Mouse (Mus musculus) spleen, postnatal 36 days (tissue): ENCODE data around the gene Whrn.

Source experiments
- DNase-seq, 2 experiments: peaks; one replicate each; pipeline ENCODE4 v3.0.0; 2022; ENCODE audit warnings: low spot score in 2 of 2, mixed read lengths in 1 of 2

The Whrn gene

GRCm38 (mm10) chr4:63494401-63494966 is 1.3 kb downstream of the Whrn start:
- DNase-seq = peak; percentile 10 to 13

GRCm38 (mm10) chr4:63493351-63494121 is 2.3 kb downstream of the Whrn start:
- no peak for DNase-seq

GRCm38 (mm10) chr4:63491521-63491920 is 4.3 kb downstream of the Whrn start:
- no peak for DNase-seq

GRCm38 (mm10) chr4:63490146-63490545 is 5.6 kb downstream of the Whrn start:
- DNase-seq = no peak

- no peak for DNase-seq
Observed at GRCm38 (mm10) chr4:63489676-63490075, 6.1 kb downstream of the Whrn start.

GRCm38 (mm10) chr4:63487916-63488315 is 7.9 kb downstream of the Whrn start:
- DNase-seq = no peak

- DNase-seq = no peak
Observed at GRCm38 (mm10) chr4:63487256-63487655, 8.5 kb downstream of the Whrn start.

- peak; percentile 39 to 66 for DNase-seq
Observed at GRCm38 (mm10) chr4:63486523-63486922, 9.3 kb downstream of the Whrn start.

GRCm38 (mm10) chr4:63483741-63484140 is 12.1 kb downstream of the Whrn start:
- no peak for DNase-seq

GRCm38 (mm10) chr4:63480845-63481167 is 15.0 kb downstream of the Whrn start:
- DNase-seq = no peak

- peak; percentile 72 to 78 for DNase-seq
Observed at GRCm38 (mm10) chr4:63480098-63480844, 15.5 kb downstream of the Whrn start.

GRCm38 (mm10) chr4:63478036-63478435 is 17.8 kb downstream of the Whrn start:
- no peak for DNase-seq

- no peak for DNase-seq
Observed at GRCm38 (mm10) chr4:63476891-63477290, 18.9 kb downstream of the Whrn start.

GRCm38 (mm10) chr4:63475208-63475607 is 20.6 kb downstream of the Whrn start:
- DNase-seq = peak; percentile 23 to 25

- DNase-seq = no peak
Observed at GRCm38 (mm10) chr4:63474439-63474838, 21.4 kb downstream of the Whrn start.

- no peak for DNase-seq
Observed at GRCm38 (mm10) chr4:63467338-63467737, 28.5 kb downstream of the Whrn start.

- no peak for DNase-seq
Observed at GRCm38 (mm10) chr4:63466192-63466591, 29.6 kb downstream of the Whrn start.

- DNase-seq = no peak
Observed at GRCm38 (mm10) chr4:63460876-63461525, 34.8 kb downstream of the Whrn start.

- no peak for DNase-seq
Observed at GRCm38 (mm10) chr4:63459141-63459789, 36.5 kb downstream of the Whrn start.

- DNase-seq = no peak
Observed at GRCm38 (mm10) chr4:63456547-63456946, 39.2 kb downstream of the Whrn start.

GRCm38 (mm10) chr4:63453939-63454513 is 41.8 kb downstream of the Whrn start:
- DNase-seq = no peak
